Mouse (Mus musculus) cerebellum, adult 11 months (tissue): ENCODE measurements at regions not wholly inside any gene's neighbourhood (a gene's known extent, or its start where the extent isn't known, plus 50 kb on each side); places are given as distances from the start of the nearest gene placed in this dataset.

Source experiments
- DNase-seq: peaks from one replicate; pipeline ENCODE4 v3.0.0; 2022

DNA sequence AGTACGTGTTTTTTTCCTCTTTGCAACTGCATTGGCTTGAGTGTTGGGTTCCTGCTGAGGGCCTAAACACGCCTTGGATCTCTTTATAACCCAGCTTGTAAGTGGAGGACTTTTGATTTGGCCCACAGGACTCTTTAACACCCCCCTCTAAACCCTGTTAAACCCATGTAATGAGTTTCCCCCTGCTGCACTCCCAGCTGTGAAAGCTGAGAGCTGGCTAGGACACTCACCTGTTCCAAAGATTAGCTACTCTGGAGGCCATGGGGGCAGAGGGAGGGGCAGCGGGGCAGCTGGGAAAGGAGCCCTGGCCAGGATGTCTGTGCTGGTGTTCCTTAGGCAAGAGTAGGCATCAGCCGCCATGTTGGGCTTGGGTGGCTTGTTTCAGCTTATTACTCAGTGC lies 128.7 kb upstream of the Irx3 start:
- DNase-seq = no peak

DNA sequence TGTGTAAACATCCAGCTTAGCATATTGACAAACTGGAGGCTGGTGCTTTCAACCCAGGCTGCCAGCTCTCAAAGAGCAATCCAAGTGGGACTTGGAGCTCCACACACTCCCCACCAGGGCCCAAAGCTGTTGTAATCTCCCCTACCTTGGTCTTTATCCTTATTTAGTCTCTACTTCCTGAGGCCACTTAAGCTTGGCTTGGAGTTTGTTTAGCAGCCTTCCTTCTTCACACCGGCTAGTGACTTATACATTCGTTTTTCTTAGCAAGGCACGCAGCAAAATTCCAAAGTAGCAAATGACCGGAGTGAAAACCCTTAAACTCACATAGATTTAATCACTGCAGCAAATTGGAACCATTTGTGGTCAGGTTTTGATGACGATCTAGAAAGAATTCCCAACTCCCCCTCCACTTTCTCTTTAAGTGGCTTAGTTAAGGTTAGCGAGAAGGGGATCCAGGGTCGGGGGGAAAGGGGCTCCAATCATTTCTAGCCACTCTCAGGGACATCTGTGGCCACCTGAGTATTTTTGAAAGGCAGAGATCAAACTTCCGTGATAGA lies 124.2 kb upstream of the Irx3 start:
- no peak for DNase-seq

DNA sequence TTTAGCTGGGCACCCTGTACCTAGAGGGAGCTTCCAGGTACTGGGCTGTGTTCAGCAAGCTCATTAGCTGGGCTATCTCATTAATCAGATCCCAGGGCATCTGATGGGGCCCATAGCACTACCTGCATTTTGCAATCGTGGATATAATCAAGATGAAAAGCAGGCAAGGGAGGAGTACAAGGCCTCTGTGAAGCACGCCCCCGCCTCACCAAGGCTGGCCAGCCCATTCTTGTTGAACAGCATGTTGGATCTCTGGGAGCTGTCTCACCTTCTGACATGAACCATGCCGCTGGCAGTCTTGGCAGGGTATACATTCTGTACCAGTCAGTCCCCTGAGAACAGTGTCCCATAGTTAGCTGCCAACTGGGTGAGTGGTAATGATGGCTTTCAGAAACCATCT lies 122.3 kb upstream of the Irx3 start:
- DNase-seq = no peak

GRCm38 (mm10) chr8:91922211-91922874 lies 120.5 kb upstream of the Irx3 start:
- DNase-seq = no peak

DNA sequence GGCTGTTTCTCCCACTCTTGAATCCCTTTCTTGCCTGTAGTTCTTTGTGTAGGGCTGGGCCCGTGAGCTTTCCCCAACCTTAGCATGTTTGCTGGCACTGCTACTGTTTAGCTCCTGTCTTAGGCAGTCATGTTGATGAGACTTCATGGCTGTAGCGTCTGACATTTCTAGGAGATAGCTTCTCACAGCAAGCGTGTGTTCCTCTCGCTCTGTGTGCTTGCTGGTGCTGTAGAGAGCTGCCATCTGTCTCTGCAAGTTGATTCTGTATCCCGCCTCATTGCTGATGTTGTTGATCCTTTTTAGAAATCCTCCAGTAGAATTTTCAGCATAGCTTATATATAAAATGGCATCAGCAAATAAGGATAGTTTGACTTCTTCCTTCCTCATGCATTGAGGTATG lies 116.0 kb upstream of the Irx3 start:
- DNase-seq = no peak

DNA sequence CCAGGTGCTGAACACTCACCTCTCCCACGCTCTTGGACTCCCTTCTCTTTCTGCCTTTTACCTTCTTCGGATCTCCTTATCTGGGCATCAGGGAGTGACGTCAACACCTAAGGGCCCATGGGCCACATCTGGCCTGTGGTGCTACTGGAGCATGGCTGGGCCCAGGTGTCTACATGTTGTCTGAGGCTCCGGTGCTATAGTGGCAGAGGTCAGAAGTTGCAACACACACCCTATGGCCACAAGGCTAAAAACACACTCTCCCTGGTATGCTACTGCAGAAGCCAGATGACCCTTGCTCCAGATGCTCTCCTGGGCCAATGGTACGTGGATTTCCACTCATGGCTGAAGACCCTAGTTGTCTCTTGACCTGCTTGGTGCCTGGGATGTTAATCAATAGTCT lies 112.1 kb upstream of the Irx3 start:
- DNase-seq = no peak

DNA sequence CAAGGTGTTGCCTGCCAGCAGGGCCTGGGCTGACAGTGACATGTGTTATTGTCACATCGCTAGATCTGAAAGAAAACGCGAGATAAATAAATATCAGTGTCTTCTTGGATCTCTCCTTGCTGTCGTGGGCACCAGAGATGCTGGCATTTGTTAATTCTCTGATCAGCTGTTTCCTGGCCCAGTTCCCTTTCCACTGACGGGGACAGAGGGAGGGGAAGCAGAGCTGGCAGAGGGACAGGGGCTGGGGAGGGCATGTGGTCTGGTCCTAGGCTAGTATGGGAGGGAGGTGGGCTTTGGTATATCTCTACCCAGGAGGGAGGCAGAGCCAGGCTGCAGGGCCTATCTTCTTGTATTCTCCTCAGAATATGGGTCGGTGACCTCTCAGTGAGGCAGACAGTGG lies 111.3 kb upstream of the Irx3 start:
- DNase-seq = no peak

DNA sequence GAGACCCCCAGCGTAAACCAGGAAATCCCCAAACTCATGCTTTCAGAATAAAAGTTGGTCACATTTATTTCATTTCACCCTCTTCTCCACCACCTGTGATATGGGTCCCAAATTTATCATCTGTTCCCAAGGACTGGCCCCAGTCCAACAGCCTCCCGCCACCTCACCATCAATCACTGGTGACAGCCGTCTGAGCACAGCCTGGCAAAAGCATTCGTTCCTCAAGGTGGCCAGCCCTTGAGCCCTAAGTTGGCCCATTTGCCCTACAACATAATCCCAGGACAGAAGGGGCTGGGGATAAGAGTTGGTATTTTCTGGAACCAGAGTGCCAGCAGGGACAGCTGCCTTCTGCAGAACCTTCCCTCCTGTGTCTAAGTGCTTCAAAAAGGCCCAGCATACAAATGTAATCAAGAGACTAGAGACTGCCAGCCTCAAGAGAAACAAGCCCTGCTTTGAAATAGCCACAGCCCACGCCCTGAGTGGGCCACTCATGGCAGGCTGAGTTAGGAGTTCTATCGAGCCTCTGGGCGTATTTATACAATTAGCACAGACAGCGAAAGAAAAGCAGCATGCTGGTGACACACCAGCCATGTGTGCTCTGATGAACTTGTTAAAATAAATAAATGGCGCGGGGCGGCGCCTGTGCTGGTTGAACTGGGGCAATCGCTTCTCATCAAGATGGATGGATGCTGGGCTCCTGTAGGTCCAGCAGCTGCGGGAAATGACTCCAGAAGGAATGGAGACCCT lies 107.9 kb upstream of the Irx3 start:
- no peak for DNase-seq

GRCm38 (mm10) chr8:91908731-91909353 lies 107.0 kb upstream of the Irx3 start:
- DNase-seq = no peak

DNA sequence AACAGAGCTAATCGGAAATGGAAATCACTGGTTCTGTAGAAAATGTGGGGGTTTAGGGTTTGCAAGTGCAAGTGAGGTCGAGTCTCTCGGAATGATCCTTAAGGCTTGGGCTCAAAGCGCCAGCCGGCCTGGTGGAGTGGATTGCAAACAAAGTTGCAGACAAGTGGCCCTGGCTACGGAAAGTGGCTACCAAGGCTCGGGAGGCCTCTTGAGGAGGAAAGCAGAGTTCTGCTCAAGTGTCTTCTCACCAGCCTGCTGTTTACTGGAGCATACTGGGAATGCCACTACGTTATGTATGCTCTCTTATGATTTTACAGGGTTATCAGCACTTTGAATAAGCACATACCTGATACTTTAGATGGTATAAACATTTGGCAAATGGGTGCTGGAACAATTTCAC lies 105.3 kb upstream of the Irx3 start:
- no peak for DNase-seq

- no peak for DNase-seq
Measured at GRCm38 (mm10) chr8:91901525-91902281, 99.8 kb upstream of the Irx3 start.

DNA sequence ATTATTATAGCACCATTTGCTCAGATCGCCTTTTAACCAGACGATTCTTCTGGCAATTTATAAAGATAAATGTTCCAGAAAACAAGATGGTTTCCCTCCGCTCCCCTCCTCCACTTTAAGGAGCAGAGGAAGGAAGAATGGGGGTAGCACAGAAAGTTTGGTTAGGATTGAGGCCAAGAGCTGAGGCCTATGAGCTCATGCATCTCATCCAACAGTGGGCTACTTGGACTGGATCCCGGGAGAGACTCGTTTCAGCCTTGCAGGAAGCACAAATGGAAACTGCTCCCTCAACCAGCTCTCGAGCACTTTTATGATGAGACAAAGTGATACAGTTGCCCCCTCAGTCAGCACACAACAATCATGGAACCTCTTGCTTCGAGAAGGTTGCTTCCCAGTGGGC lies 97.9 kb upstream of the Irx3 start:
- no peak for DNase-seq

GRCm38 (mm10) chr8:91897381-91897780 lies 95.5 kb upstream of the Irx3 start:
- no peak for DNase-seq

DNA sequence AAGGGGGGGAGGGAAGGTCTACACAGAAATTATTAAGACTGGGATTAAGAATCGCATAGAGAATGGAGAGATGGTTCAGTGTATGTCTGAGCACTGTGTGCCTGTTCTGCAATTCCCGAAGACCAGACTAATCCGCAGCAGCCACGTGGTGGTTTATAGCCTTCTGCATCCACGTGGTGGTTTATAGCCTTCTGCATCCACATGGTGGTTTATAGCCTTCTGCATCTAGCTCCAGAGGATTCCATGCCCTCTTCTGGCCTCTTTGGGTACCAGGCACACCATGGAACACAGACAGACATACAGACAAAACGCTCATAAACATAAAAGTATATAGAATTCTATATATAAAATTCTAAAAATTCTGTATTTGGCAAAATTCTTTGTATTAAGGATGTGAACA lies 94.1 kb upstream of the Irx3 start:
- no peak for DNase-seq

DNA sequence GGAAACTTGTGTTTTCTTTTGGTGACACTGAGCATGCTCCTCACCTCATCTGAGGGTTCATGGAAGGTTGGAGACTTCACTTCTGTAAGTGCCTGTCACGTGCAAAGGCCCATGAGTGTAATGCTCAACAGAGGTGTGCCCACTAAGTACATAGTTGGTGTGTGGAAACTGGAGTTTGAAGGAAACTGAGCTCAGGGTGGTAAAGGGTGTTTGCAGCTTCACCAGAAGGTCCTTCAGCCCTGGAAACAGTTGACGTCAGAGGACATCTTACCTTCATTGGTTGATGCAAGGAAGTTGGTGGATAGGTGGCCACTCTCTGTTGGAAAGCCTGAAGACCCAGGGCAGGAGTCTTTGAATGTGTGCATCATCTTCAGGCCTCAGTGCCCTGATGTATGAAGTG lies 83.0 kb upstream of the Irx3 start:
- DNase-seq = no peak

- no peak for DNase-seq
Measured at GRCm38 (mm10) chr8:91884325-91884724, 82.5 kb upstream of the Irx3 start.

DNA sequence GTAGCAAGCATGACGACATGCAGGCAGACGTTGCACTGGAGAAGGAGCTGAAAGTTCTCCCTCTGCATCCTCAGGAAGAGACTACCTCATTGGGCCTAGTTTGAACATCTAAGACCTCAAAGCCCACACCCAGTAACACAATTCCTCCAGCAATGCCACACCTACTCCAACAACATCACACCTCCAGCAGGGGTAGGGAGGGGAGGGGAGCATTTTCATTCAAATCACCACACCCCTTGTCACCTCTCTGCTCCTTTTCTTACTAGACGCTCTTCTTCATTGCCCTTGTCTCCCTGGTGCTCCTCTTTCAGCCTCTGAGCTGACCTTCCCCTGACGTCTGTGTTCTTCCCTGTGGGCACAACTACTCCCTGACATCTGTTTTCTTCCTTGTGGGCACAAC lies 81.1 kb upstream of the Irx3 start:
- DNase-seq = no peak

GRCm38 (mm10) chr8:91878886-91879285 lies 77.0 kb upstream of the Irx3 start:
- DNase-seq = no peak

DNA sequence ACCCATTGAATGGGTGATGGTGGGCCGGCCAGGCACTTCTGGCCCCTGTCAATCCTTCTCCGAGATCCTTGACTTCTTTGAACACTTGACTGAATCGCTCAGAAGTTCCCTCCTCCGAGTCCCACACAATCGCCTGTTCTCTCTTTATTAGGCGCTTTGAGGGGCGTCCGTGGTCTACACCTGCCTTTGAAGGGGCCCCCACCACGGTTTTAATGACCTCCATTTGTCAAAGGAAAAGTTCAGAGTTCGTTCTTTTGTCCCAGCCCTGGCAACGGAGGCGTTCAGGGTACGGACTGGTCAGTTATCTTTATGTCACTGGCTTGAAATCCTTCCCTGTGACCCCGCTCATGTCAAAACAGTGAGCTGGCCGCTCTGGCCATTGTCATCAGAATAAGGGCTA lies 74.3 kb upstream of the Irx3 start:
- DNase-seq = no peak

DNA sequence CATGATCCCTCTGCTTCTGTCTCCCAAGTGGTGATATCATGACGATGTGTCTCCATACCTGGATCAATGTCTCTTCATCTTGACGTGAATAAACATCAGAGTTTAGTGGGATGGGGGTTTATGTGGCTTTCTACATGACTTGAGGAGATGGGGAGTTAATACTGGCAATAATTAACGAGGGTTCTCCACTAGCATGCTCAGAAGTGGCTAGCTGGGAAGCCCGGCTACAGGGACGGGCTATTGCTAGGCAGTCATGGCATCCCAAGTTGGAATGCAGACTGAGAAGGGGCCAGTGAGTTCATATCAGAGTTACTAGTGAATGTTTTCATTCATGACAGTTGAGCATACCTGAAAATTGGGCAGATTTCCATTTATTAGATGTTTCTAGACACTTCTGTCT lies 71.4 kb upstream of the Irx3 start:
- DNase-seq = no peak

DNA sequence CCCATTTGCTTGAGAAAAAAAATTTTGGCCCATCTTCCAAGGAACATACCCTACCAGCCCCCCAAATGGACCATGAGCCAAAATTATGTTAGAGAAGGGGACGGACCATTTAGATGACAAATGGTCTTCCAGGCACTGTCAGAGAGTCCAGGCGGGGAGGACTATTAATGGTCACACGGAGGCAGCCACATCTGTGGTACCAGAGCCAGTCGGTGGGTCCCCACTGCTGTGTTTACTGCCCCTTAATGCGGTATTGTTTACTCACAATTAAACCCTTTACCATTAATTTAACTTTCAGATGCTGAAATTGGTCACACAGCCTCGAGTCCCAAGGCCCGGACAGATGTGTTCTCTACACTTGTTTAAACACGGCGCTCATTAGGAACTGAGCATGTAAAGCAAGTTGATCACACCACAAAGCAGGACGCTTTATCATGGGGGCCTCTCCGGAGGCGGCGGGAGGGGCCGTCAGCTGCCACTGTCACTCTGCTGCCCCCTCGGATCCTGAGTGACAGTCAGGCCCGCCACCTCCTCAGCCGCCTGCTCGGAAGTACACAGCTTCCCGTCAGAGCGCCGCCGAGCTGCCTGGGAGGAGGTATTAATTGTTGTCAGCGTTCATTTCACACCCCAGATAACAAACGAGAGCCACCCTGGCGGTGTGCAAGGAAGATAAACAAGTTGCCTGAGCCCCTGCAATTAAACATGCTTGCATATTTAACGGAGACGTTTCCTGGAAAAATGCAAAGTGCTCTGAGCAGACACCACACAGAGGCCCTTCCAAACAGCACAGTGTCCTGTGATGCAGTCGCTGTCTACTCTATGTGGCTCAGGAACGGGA lies 70.6 kb upstream of the Irx3 start:
- DNase-seq = no peak

DNA sequence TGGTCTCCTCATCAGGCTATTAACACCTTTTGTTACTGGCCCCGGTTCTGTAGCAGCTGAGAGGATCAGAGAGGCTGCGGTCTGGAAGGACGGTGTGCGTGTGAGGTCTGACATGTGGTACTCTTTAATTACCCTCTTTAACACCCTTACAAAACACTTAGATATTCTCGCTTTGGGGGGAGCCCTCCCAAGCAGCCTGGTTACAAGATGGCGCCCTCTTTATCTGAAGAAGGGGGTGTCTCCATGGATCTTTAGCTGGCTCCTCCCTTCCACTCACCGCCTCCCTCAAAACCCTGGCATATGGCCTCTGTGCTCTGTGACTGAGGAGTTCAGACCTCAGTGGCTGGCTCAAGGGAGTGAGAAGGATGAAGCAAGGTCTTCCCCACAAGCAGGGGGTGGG lies 65.2 kb upstream of the Irx3 start:
- DNase-seq = no peak
